Mouse (Mus musculus) embryonic facial prominence, embryonic 11.5 days (tissue): ENCODE results near the gene Nanos1. TPM values are rescaled to one million over a fixed set of nuclear protein-coding genes. Genes with fewer than 3 reads are reported as not detected.

Source experiments
- ATAC-seq: fragments of 200-750 bp; cut with Nextera tagmentation; replicated peaks from 2 replicates; pipeline ENCODE4 v1.8.0; 2017; ENCODE audit warnings: low read depth; ENCODE audit not compliant: insufficient number of reproducible peaks, low FRiP score, low TSS enrichment
- DNase-seq: peaks from one replicate; pipeline ENCODE4 v3.0.0-alpha.2; 2015; ENCODE audit warnings: low spot score
- H3K27ac ChIP-seq: fragments of 300-500 bp; sonication (generic); replicated peaks from 2 replicates; pipeline ENCODE4 v1.5.1; 2014; ENCODE audit warnings: mild to moderate bottlenecking, low read depth, low read length, control low read depth
- H3K27me3 ChIP-seq: fragments of 300-500 bp; sonication (generic); 2 replicates; pipeline ENCODE4 v1.6.1; 2014; ENCODE audit warnings: mild to moderate bottlenecking, low read length, moderate library complexity, mixed read lengths; ENCODE audit not compliant: control insufficient read depth, insufficient read depth
- H3K36me3 ChIP-seq: fragments of 300-500 bp; sonication (generic); replicated peaks from 2 replicates; pipeline ENCODE4 v1.6.1; 2014; ENCODE audit warnings: low read depth, mild to moderate bottlenecking, low read length, moderate library complexity, mixed read lengths; ENCODE audit not compliant: control insufficient read depth, insufficient read depth
- H3K4me1 ChIP-seq: fragments of 300-500 bp; sonication (generic); 2 replicates; pipeline ENCODE4 v1.6.1; 2014; ENCODE audit warnings: low read length, mixed read lengths; ENCODE audit not compliant: control insufficient read depth, insufficient read depth
- H3K4me2 ChIP-seq: fragments of 300-500 bp; sonication (generic); 2 replicates; pipeline ENCODE4 v1.6.1; 2014; ENCODE audit warnings: low read depth, mild to moderate bottlenecking, control low read depth, low read length, moderate library complexity
- H3K4me3 ChIP-seq: fragments of 300-500 bp; sonication (generic); 2 replicates; pipeline ENCODE4 v1.5.1; 2014; ENCODE audit warnings: low read depth, low read length, control low read depth
- H3K9ac ChIP-seq: fragments of 300-500 bp; sonication (generic); replicated peaks from 2 replicates; pipeline ENCODE4 v1.6.1; 2014; ENCODE audit warnings: mild to moderate bottlenecking, control low read depth, low read length
- H3K9me3 ChIP-seq: fragments of 300-500 bp; sonication (generic); replicated peaks from 2 replicates; pipeline ENCODE4 v1.6.1; 2016; ENCODE audit warnings: mild to moderate bottlenecking, low read length, inconsistent platforms, mixed read lengths; ENCODE audit not compliant: control insufficient read depth
- WGBS: fragments of 180-500 bp; shearing (Covaris S2); extraction: QIAGEN DNeasy Blood & Tissue Kit; methylation state at CpG from one replicate; pipeline ENCODE4 v1.1.7; 2014; 5-methylcytosine and 5-hydroxymethylcytosine counted together
- polyA plus RNA-seq: library from polyadenylated mRNA; unstranded; fragments of >200 nt; fragmentation: Nextera tagmentation; extraction: Ambion mirVana; gene quantifications from 2 replicates; pipeline ENCODE4 v1.2.1, GENCODE M21; 2014

The Nanos1 gene
- 2.3 TPM in 2 replicates for polyA plus RNA-seq

GRCm38 (mm10) chr19:60755438-60756191 lies at the start of gene Nanos1:
Gene Nanos1, plus strand, starts transcription at chr19:60755987.
- peak within 1 kb of the TSS; percentile 65 for H3K9ac ChIP-seq
- DNase-seq (peak; percentile 92), ATAC-seq (peak; percentile 91)
- H3K4me2 ChIP-seq, result peak within 1 kb of the TSS; percentile 100
- no peaks in the 10 kb centered on the region for H3K4me1 ChIP-seq
- H3K27me3 ChIP-seq, result no peaks in the 10 kb centered on the region
- peak within 1 kb of the TSS; percentile 73 for H3K4me3 ChIP-seq
- H3K9me3 ChIP-seq, result no peaks in the 10 kb centered on the region
- under 1% methylated on average over 49 of the region's 58 CpGs for WGBS
- H3K36me3 ChIP-seq, result peaks cover 2% of the 10 kb centered on the region
- 0 out of 2 replicates have a peak within 1 kb of the TSS, but pooled peaks have one; percentile 28 for H3K27ac ChIP-seq

GRCm38 (mm10) chr19:60709193-60709900 lies 46.4 kb upstream of the Nanos1 start:
- 84% methylated on average over 4 of the region's 4 CpGs for WGBS
- DNase-seq (no peak), ATAC-seq (no peak)
- Histone ChIP-seq H3K27me3 (no peaks in the 10 kb centered on the region), H3K9me3 (no peaks in the 10 kb centered on the region), H3K36me3 (no peaks in the 10 kb centered on the region), H3K27ac (no peak overlapping the region), H3K4me1 (no peaks in the 10 kb centered on the region), H3K4me2 (no peak overlapping the region), H3K4me3 (no peak overlapping the region), H3K9ac (no peak overlapping the region)

- H3K9me3 ChIP-seq, result no peaks in the 10 kb centered on the region
- H3K4me2 ChIP-seq, result no peak overlapping the region
- H3K27me3 ChIP-seq, result no peaks in the 10 kb centered on the region
- no peak overlapping the region for H3K4me3 ChIP-seq
- DNase-seq (no peak), ATAC-seq (no peak)
- no peaks in the 10 kb centered on the region for H3K4me1 ChIP-seq
- no peak overlapping the region for H3K27ac ChIP-seq
- H3K9ac ChIP-seq, result no peak overlapping the region
- H3K36me3 ChIP-seq, result no peaks in the 10 kb centered on the region
- WGBS, result 56% methylated on average over 3 of the region's 3 CpGs
Observed at GRCm38 (mm10) chr19:60710196-60710595, 45.6 kb upstream of the Nanos1 start.

GRCm38 (mm10) chr19:60712577-60712976 lies 43.2 kb upstream of the Nanos1 start:
- 77% methylated on average over 2 of the region's 2 CpGs for WGBS
- no peak for DNase-seq
- Histone ChIP-seq H3K4me1 (no peaks in the 10 kb centered on the region), H3K4me2 (no peak overlapping the region), H3K27me3 (no peaks in the 10 kb centered on the region), H3K4me3 (no peak overlapping the region), H3K9me3 (no peaks in the 10 kb centered on the region), H3K9ac (no peak overlapping the region), H3K36me3 (no peaks in the 10 kb centered on the region), H3K27ac (no peak overlapping the region)
- no peak for ATAC-seq

GRCm38 (mm10) chr19:60716381-60716780 lies 39.4 kb upstream of the Nanos1 start:
- H3K9me3 ChIP-seq, result no peaks in the 10 kb centered on the region
- no peak overlapping the region for H3K9ac ChIP-seq
- H3K36me3 ChIP-seq, result no peaks in the 10 kb centered on the region
- H3K4me2 ChIP-seq, result no peak overlapping the region
- no peaks in the 10 kb centered on the region for H3K4me1 ChIP-seq
- DNase-seq (no peak), ATAC-seq (no peak)
- H3K4me3 ChIP-seq, result no peak overlapping the region
- H3K27ac ChIP-seq, result no peak overlapping the region
- H3K27me3 ChIP-seq, result no peaks in the 10 kb centered on the region
- 97% methylated on average over 2 of the region's 2 CpGs for WGBS

- H3K4me2 ChIP-seq, result no peak overlapping the region
- peak; percentile 58 for DNase-seq
- H3K4me1 ChIP-seq, result no peaks in the 10 kb centered on the region
- no peak overlapping the region for H3K27ac ChIP-seq
- WGBS, result 54% methylated on average over 2 of the region's 2 CpGs
- no peak overlapping the region for H3K9ac ChIP-seq
- ATAC-seq, result no peak
- H3K27me3 ChIP-seq, result no peaks in the 10 kb centered on the region
- no peak overlapping the region for H3K4me3 ChIP-seq
- H3K36me3 ChIP-seq, result no peaks in the 10 kb centered on the region
- H3K9me3 ChIP-seq, result no peaks in the 10 kb centered on the region
Observed at GRCm38 (mm10) chr19:60730281-60730852, 25.4 kb upstream of the Nanos1 start.

GRCm38 (mm10) chr19:60731299-60731698 lies 24.5 kb upstream of the Nanos1 start:
- no peak for ATAC-seq
- no peak overlapping the region for H3K4me2 ChIP-seq
- no peak for DNase-seq
- WGBS, result 78% methylated on average over 1 of the region's 1 CpGs
- no peak overlapping the region for H3K9ac ChIP-seq
- H3K36me3 ChIP-seq, result no peaks in the 10 kb centered on the region
- no peak overlapping the region for H3K4me3 ChIP-seq
- no peaks in the 10 kb centered on the region for H3K27me3 ChIP-seq
- H3K27ac ChIP-seq, result no peak overlapping the region
- no peaks in the 10 kb centered on the region for H3K4me1 ChIP-seq
- no peaks in the 10 kb centered on the region for H3K9me3 ChIP-seq

- WGBS, result 81% methylated on average over 1 of the region's 1 CpGs
- Histone ChIP-seq H3K27me3 (no peaks in the 10 kb centered on the region), H3K9ac (no peak overlapping the region), H3K4me1 (no peaks in the 10 kb centered on the region), H3K4me2 (no peak overlapping the region), H3K4me3 (no peak overlapping the region), H3K36me3 (no peaks in the 10 kb centered on the region), H3K9me3 (no peaks in the 10 kb centered on the region), H3K27ac (no peak overlapping the region)
- ATAC-seq (no peak), DNase-seq (no peak)
Observed at GRCm38 (mm10) chr19:60731966-60732365, 23.8 kb upstream of the Nanos1 start.
